Mouse (Mus musculus): ENCODE results near the gene Arl10. TPM values are rescaled to one million over a fixed set of nuclear protein-coding genes. Genes with fewer than 3 reads are reported as not detected.
A peak's percentile ranks its signal among the peaks of the same experiment; 100 is the strongest.

Arl10 gene
- polyA plus RNA-seq, 1 experiment, result not detected

DNA sequence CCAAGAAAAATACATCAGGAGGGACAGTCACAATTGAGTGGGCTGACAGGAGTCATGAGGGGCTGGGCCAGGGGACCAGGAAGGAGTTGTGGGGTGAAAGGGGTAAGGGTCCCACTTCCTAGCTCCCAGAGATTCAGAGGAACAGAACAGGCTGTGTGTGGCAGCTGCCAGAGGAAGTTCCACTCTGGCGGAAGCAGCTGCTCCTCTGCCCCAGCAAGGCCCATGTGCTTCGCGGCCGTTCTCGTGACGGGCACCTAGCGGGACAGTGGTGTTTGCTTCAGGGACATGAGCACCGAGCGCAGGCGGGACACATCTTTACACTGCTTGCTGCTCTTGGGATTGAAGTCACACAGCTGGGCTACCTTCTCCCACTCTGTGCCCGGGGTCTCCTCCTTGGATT is 18.8 kb downstream of the Arl10 start:
- peaks cover 69% of the 10 kb centered on the region for H3K36me3 ChIP-seq (ENCODE audit: control insufficient read depth)
- no peaks in the 10 kb centered on the region for H3K27me3 ChIP-seq (ENCODE audit: control insufficient read depth)
- TF ChIP-seq GATA1 (IDR thresholded peaks at IDR 0.05; ENCODE audit: low read length) (no peak), TAL1 (IDR thresholded peaks at IDR 0.05; ENCODE audit: low read length) (no peak)
- peaks cover 38% of the 10 kb centered on the region for H3K4me1 ChIP-seq (ENCODE audit: control insufficient read depth)
- no peak overlapping the region for H3K4me3 ChIP-seq (replicated peaks)
- no peaks in the 10 kb centered on the region for H3K9me3 ChIP-seq (ENCODE audit: control insufficient read depth, low read length)

DNA sequence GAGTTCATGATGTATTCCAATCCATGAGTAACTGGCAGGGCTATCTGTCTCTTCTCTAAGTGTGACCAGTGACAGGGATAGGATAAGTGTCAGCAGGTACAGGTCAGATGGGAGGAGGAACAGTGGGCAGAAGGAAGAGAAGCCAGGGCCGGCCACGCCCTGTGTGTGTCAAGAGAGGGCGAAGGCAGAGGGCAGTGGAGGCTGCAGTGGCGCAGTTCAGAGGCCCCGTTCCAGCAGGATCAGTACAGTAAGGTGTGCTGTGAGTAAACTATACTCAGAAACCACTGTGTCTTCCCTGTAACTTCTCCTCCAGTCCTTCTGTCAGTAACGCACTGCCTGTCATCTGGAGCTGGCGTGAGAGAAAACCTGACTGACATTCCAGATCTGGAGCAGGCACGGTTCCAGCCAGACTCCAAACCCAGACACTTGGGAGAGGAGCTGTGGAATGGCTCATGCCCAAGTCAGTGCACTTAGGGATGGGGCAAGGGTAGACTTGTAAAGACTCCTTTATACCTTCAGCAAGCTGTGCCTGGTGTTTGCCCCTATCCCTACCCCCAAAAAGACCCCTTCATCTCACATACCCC is 21.4 kb downstream of the Arl10 start:
- no peak overlapping the region for H3K4me3 ChIP-seq (replicated peaks)
- no peaks in the 10 kb centered on the region for H3K27me3 ChIP-seq (ENCODE audit: control insufficient read depth)
- peaks cover 93% of the 10 kb centered on the region for H3K36me3 ChIP-seq (ENCODE audit: control insufficient read depth)
- TF ChIP-seq GATA1 (IDR thresholded peaks at IDR 0.05; ENCODE audit: low read length), result no peak
- TF ChIP-seq TAL1 (IDR thresholded peaks at IDR 0.05; ENCODE audit: low read length), result no peak
- H3K9me3 ChIP-seq (ENCODE audit: control insufficient read depth, low read length), result peaks cover 2% of the 10 kb centered on the region; the same call in 1 of the 2 replicates
- peaks cover 20% of the 10 kb centered on the region for H3K4me1 ChIP-seq (ENCODE audit: control insufficient read depth)

DNA sequence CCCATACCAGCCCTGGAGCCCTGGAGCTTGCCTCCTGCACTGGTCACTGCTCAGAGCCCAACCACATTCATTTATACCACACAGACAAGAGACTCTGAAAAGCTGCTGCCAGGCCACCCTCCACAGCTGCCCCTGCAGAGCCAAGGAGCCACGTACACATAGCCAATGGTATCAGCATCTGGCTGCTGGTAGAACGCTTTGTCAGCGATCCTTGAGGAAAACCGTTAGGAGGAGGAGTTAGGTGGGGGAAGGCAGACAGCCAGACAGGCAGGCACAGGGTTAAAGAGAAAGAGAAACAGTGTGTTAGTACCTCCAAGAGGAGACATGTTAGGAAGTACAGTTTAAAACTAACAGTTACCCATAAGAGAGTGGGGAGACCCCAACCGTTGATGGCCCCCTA is 22.1 kb downstream of the Arl10 start:
- Histone ChIP-seq H3K36me3 (ENCODE audit: control insufficient read depth) (peaks cover 94% of the 10 kb centered on the region), H3K27me3 (ENCODE audit: control insufficient read depth) (no peaks in the 10 kb centered on the region), H3K4me3 (replicated peaks) (no peak overlapping the region), H3K9me3 (ENCODE audit: control insufficient read depth, low read length) (peaks cover 2% of the 10 kb centered on the region; the same call in 1 of the 2 replicates), H3K4me1 (ENCODE audit: control insufficient read depth) (peaks cover 13% of the 10 kb centered on the region)
- TF ChIP-seq TAL1 (IDR thresholded peaks at IDR 0.05; ENCODE audit: low read length) (no peak), GATA1 (IDR thresholded peaks at IDR 0.05; ENCODE audit: low read length) (no peak)

DNA sequence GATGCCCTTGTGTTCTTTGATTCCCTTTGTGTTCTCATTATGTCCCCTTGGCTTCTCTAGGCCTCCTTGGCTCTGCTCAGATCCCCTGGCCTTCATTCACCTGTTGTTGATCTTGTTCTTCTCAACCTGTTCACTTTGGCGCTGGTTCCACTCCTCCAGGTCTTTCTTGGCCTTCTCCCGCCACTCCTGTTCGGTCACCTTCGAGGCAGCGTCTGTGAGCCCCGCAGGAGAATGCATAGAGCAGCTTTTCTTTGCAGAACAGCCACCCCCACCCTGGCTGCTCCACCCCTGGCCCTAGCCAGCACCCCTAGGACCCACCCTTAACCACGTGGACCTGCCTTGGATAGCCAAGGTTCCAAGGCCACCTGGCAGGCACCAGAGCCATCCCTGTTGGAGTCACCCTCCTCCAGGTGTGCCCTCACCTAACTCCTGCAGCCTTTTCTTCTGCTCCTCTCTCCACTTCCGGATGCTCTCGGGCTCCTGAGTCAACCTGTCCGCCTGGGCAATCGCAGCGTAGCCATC is 23.9 kb downstream of the Arl10 start:
- H3K4me1 ChIP-seq (ENCODE audit: control insufficient read depth), result peaks cover 3% of the 10 kb centered on the region
- H3K4me3 ChIP-seq (replicated peaks), result no peak overlapping the region
- no peaks in the 10 kb centered on the region for H3K27me3 ChIP-seq (ENCODE audit: control insufficient read depth)
- TF ChIP-seq TAL1 (IDR thresholded peaks at IDR 0.05; ENCODE audit: low read length) (no peak), GATA1 (IDR thresholded peaks at IDR 0.05; ENCODE audit: low read length) (no peak)
- peaks cover 97% of the 10 kb centered on the region for H3K36me3 ChIP-seq (ENCODE audit: control insufficient read depth)
- peaks cover 2% of the 10 kb centered on the region; the same call in 1 of the 2 replicates for H3K9me3 ChIP-seq (ENCODE audit: control insufficient read depth, low read length)

DNA sequence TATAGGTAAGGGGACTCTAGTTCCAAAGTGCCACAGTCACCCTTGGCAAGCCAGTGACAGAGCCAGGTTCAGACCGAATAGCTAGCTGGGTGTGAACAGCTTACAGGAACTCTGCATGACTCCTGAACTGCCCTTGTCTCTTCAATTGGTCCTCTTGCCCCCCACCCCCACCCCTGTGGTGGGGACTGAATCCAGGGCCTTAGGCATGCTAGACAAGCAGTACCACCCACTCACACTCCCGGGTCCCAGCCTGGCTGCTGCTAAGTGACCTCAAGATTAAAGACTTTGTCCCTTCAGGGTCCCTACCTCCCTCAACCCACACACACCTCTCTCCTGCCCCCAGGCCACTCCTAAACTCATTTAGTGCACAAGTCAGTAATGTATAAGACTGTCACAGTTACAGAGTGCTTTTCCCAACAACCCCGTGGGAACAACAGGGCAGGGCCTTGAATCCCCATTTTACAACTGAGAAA is 27.9 kb downstream of the Arl10 start:
- peaks cover 93% of the 10 kb centered on the region for H3K36me3 ChIP-seq (ENCODE audit: control insufficient read depth)
- H3K9me3 ChIP-seq (ENCODE audit: control insufficient read depth, low read length), result peaks cover 2% of the 10 kb centered on the region; the same call in 1 of the 2 replicates
- H3K27me3 ChIP-seq (ENCODE audit: control insufficient read depth), result no peaks in the 10 kb centered on the region
- peaks cover 15% of the 10 kb centered on the region for H3K4me1 ChIP-seq (ENCODE audit: control insufficient read depth)
- no peak overlapping the region for H3K4me3 ChIP-seq (replicated peaks)
- no peak for TF ChIP-seq GATA1 (IDR thresholded peaks at IDR 0.05; ENCODE audit: low read length)
- TF ChIP-seq TAL1 (IDR thresholded peaks at IDR 0.05; ENCODE audit: low read length), result no peak

DNA sequence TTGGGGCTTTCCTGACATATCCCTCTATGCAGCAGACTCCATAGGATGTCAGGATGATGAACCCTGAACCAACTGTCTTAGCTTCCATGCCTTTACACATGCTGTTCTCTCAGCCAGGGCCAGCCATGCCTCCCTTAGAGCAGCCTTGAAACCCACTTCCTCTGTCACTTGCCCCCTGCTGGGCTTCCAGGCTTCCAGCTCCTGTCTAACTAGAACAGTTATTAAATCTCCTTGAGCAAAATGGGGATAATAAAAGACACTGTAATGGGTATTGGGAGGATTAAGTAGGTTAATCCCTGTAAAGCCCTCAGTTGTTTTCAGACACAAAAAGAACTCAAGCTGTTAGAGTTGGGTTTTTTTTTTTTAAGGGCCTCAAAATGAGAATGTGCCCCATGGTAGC is 28.7 kb downstream of the Arl10 start:
- H3K36me3 ChIP-seq (ENCODE audit: control insufficient read depth), result peaks cover 86% of the 10 kb centered on the region
- H3K9me3 ChIP-seq (ENCODE audit: control insufficient read depth, low read length), result peaks cover 2% of the 10 kb centered on the region; the same call in 1 of the 2 replicates
- no peak for TF ChIP-seq TAL1 (IDR thresholded peaks at IDR 0.05; ENCODE audit: low read length)
- TF ChIP-seq GATA1 (IDR thresholded peaks at IDR 0.05; ENCODE audit: low read length), result no peak
- H3K4me3 ChIP-seq (replicated peaks), result no peak overlapping the region
- H3K27me3 ChIP-seq (ENCODE audit: control insufficient read depth), result no peaks in the 10 kb centered on the region
- H3K4me1 ChIP-seq (ENCODE audit: control insufficient read depth), result peaks cover 22% of the 10 kb centered on the region

DNA sequence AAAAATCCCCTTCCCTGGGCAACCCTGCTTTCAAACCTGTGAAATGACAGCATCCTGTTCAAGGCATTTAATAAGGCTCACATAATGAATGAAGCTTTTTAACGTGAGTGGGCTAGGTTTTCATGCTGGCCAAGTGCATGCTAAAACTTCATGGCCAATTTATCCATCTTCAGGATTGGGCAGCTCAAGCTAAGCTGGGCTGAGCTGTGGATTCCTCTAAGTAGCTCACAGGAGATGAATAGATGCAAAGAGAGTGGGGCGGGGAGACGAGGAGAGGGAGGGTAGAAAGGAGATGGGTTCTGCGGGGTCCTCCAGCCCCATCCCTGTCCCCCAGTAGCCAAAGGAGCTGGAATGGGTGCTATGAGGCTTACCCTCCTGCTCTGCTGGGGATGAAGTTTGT is 29.4 kb downstream of the Arl10 start:
- Histone ChIP-seq H3K4me1 (ENCODE audit: control insufficient read depth) (peaks cover 29% of the 10 kb centered on the region), H3K27me3 (ENCODE audit: control insufficient read depth) (no peaks in the 10 kb centered on the region), H3K4me3 (replicated peaks) (no peak overlapping the region), H3K9me3 (ENCODE audit: control insufficient read depth, low read length) (peaks cover 2% of the 10 kb centered on the region; the same call in 1 of the 2 replicates), H3K36me3 (ENCODE audit: control insufficient read depth) (peaks cover 85% of the 10 kb centered on the region)
- TF ChIP-seq TAL1 (IDR thresholded peaks at IDR 0.05; ENCODE audit: low read length) (no peak), GATA1 (IDR thresholded peaks at IDR 0.05; ENCODE audit: low read length) (no peak)

DNA sequence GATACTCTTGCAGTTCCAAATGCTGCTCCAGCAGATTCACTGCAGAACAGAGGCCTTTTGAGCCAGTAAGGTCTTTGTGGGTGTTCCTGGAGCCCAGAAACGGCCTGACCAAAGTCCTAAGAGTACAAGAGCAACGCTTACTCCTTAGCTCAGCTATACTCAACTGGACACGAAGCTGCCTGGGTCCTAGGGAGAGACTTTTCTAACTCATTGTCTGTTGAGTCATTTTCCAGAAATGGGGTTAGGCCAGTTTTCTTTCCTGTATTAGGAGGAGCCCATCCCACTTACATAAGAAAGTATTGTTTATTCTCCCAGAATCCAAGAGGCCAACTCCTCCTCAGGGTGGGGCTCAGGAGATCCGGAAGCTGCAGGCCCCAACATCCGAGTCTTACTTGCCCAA is 30.6 kb downstream of the Arl10 start:
- H3K27me3 ChIP-seq (ENCODE audit: control insufficient read depth), result no peaks in the 10 kb centered on the region
- peaks cover 78% of the 10 kb centered on the region for H3K36me3 ChIP-seq (ENCODE audit: control insufficient read depth)
- H3K4me3 ChIP-seq (replicated peaks), result no peak overlapping the region
- TF ChIP-seq GATA1 (IDR thresholded peaks at IDR 0.05; ENCODE audit: low read length) (no peak), TAL1 (IDR thresholded peaks at IDR 0.05; ENCODE audit: low read length) (no peak)
- H3K9me3 ChIP-seq (ENCODE audit: control insufficient read depth, low read length), result no peaks in the 10 kb centered on the region
- H3K4me1 ChIP-seq (ENCODE audit: control insufficient read depth), result peaks cover 41% of the 10 kb centered on the region

DNA sequence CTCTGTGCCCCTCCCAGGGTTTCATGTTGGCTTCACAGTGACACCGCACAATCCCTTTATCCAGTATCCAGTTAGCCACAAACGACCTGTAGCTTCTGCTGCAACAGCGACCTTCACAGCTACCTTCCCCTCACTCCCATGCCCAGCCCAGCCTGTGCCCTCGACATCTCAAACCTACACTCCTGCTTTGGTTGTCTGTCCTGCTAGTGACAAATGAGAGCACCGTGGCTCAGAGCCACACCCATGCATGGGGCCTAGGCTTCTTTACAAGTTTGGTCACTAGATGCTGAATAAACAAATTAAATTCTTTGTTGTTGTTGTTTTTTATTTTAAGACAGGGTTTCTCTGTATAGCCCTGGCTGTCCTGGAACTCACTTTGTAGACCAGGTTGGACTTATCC is 32.4 kb downstream of the Arl10 start:
- Histone ChIP-seq H3K4me3 (replicated peaks) (peak overlapping the region; percentile 47), H3K27me3 (ENCODE audit: control insufficient read depth) (no peaks in the 10 kb centered on the region), H3K4me1 (ENCODE audit: control insufficient read depth) (peaks cover 54% of the 10 kb centered on the region), H3K36me3 (ENCODE audit: control insufficient read depth) (peaks cover 62% of the 10 kb centered on the region), H3K9me3 (ENCODE audit: control insufficient read depth, low read length) (no peaks in the 10 kb centered on the region)
- no peak for TF ChIP-seq TAL1 (IDR thresholded peaks at IDR 0.05; ENCODE audit: low read length)
- TF ChIP-seq GATA1 (IDR thresholded peaks at IDR 0.05; ENCODE audit: low read length), result no peak

All from erythroblast, embryonic 14.5 days (primary cell).